ENCODE assay signal across 13 mouse cellular contexts in genomic region chr9:17152369-17152768, GRCm38 (mm10).
DNase-seq lines count a peak whose midpoint lies in the region; ATAC-seq and TF ChIP-seq lines count a peak whose summit lies in the region.
"Had no signal": no experiment of that assay in that cellular context is flagged by ENCODE, and none has a peak within 500 bp of the region (broad histone marks: within the 10 kb centered on the region; RNA-seq: fewer than 3 reads in every experiment).

No protein-coding gene starts in this region.

- H3K27me3 ChIP-seq in midbrain, postnatal 0 days (ENCODE audit: insufficient read depth, low read length): no peaks in the 10 kb centered on the region
- no peaks in the 10 kb centered on the region for H3K27me3 ChIP-seq in midbrain, embryonic 10.5 days (ENCODE audit: low read depth, poor library complexity, severe bottlenecking)
- no peaks in the 10 kb centered on the region for H3K27me3 ChIP-seq in intestine, embryonic 15.5 days (replicated peaks)
- no peaks in the 10 kb centered on the region for H3K27me3 ChIP-seq in midbrain, embryonic 15.5 days (replicated peaks)
- H3K27me3 ChIP-seq: forebrain, embryonic 15.5 days; megakaryocyte, embryonic 14.5 days; stomach, embryonic 15.5 days had no signal

- peak; percentile 3 to 15 for DNase-seq in heart, adult 18-20 months
- DNase-seq in heart, postnatal 25 days (ENCODE audit: low spot score): no peak
- peak; percentile 2 for DNase-seq in midbrain, postnatal 0 days (ENCODE audit: low spot score)
- DNase-seq in midbrain, embryonic 10.5 days (ENCODE audit: low spot score): no peak
- DNase-seq in cerebellum, postnatal 36 days: peak; percentile 48 to 56
- DNase-seq in layer of hippocampus, postnatal 36 days: peak; percentile 7 to 44
- DNase-seq: embryo, embryonic 11 days had no signal

- no peaks in the 10 kb centered on the region for H3K9me3 ChIP-seq in midbrain, postnatal 0 days (ENCODE audit: low read length)
- H3K9me3 ChIP-seq in midbrain, embryonic 10.5 days (replicated peaks): no peaks in the 10 kb centered on the region
- no peaks in the 10 kb centered on the region for H3K9me3 ChIP-seq in intestine, embryonic 15.5 days
- no peaks in the 10 kb centered on the region for H3K9me3 ChIP-seq in midbrain, embryonic 15.5 days
- H3K9me3 ChIP-seq: forebrain, embryonic 15.5 days; stomach, embryonic 15.5 days had no signal

- no peak overlapping the region for H3K27ac ChIP-seq in midbrain, postnatal 0 days (ENCODE audit: low read depth, low read length)
- H3K27ac ChIP-seq in midbrain, embryonic 10.5 days (replicated peaks): no peak overlapping the region
- H3K27ac ChIP-seq in intestine, embryonic 15.5 days: no peak overlapping the region
- H3K27ac ChIP-seq in midbrain, embryonic 15.5 days: no peak overlapping the region
- H3K27ac ChIP-seq: forebrain, embryonic 15.5 days; stomach, embryonic 15.5 days had no signal

- no peak for TF ChIP-seq CTCF in midbrain, postnatal 0 days (IDR thresholded peaks at IDR 0.05)

- no peak overlapping the region for H3K4me3 ChIP-seq in midbrain, postnatal 0 days (ENCODE audit: low read depth, low read length)
- H3K4me3 ChIP-seq in midbrain, embryonic 10.5 days: no peak overlapping the region
- H3K4me3 ChIP-seq in intestine, embryonic 15.5 days (replicated peaks): no peak overlapping the region
- no peak overlapping the region for H3K4me3 ChIP-seq in midbrain, embryonic 15.5 days
- H3K4me3 ChIP-seq: forebrain, embryonic 15.5 days; stomach, embryonic 15.5 days had no signal

- no peak overlapping the region for H3K9ac ChIP-seq in midbrain, postnatal 0 days (replicated peaks; ENCODE audit: low read length, poor library complexity, severe bottlenecking)
- no peak overlapping the region for H3K9ac ChIP-seq in intestine, embryonic 15.5 days
- H3K9ac ChIP-seq in midbrain, embryonic 15.5 days: no peak overlapping the region
- H3K9ac ChIP-seq: forebrain, embryonic 15.5 days; stomach, embryonic 15.5 days had no signal

- H3K4me2 ChIP-seq in midbrain, postnatal 0 days (ENCODE audit: low read depth, low read length, poor library complexity, severe bottlenecking): no peak overlapping the region
- no peak overlapping the region for H3K4me2 ChIP-seq in intestine, embryonic 15.5 days (replicated peaks)
- no peak overlapping the region for H3K4me2 ChIP-seq in midbrain, embryonic 15.5 days
- H3K4me2 ChIP-seq: forebrain, embryonic 15.5 days; stomach, embryonic 15.5 days had no signal

- 73% methylated on average over 1 of the region's 1 CpGs for WGBS in midbrain, postnatal 0 days
- 82% methylated on average over 1 of the region's 1 CpGs for WGBS in midbrain, embryonic 10.5 days
- 91% methylated on average over 1 of the region's 1 CpGs for WGBS in intestine, embryonic 15.5 days
- WGBS in midbrain, embryonic 15.5 days: 88% methylated on average over 1 of the region's 1 CpGs

- no peaks in the 10 kb centered on the region for H3K36me3 ChIP-seq in midbrain, postnatal 0 days (ENCODE audit: insufficient read depth, low read length)
- H3K36me3 ChIP-seq in midbrain, embryonic 10.5 days: no peaks in the 10 kb centered on the region
- H3K36me3 ChIP-seq in intestine, embryonic 15.5 days: no peaks in the 10 kb centered on the region
- no peaks in the 10 kb centered on the region for H3K36me3 ChIP-seq in midbrain, embryonic 15.5 days (replicated peaks)
- H3K36me3 ChIP-seq: forebrain, embryonic 15.5 days; stomach, embryonic 15.5 days had no signal

- no peak for ATAC-seq in midbrain, postnatal 0 days (ENCODE audit: low FRiP score)
- ATAC-seq in intestine, embryonic 15.5 days: no peak
- no peak for ATAC-seq in midbrain, embryonic 15.5 days (replicated peaks)
- ATAC-seq: CD4-positive, CD25-positive, alpha-beta regulatory T cell, adult 4 months; forebrain, embryonic 15.5 days had no signal

- intact Hi-C loops in heart, postnatal 25 days (cut with DNase I): no loop called here

- no peaks in the 10 kb centered on the region for H3K4me1 ChIP-seq in midbrain, postnatal 0 days (ENCODE audit: insufficient read depth, low read length)
- H3K4me1 ChIP-seq in midbrain, embryonic 10.5 days: no peaks in the 10 kb centered on the region
- no peaks in the 10 kb centered on the region for H3K4me1 ChIP-seq in intestine, embryonic 15.5 days (replicated peaks)
- no peaks in the 10 kb centered on the region for H3K4me1 ChIP-seq in midbrain, embryonic 15.5 days
- H3K4me1 ChIP-seq: forebrain, embryonic 15.5 days; megakaryocyte, embryonic 14.5 days; stomach, embryonic 15.5 days had no signal

Comparison
In these comparisons a context has a peak if more than half of its experiments do, and no peak if none do; other contexts are left out.
1. DNase-seq: peak in heart, adult 18-20 months (2 of 2), midbrain, postnatal 0 days (single experiment), cerebellum, postnatal 36 days (2 of 2) and layer of hippocampus, postnatal 36 days (2 of 2); none in heart, postnatal 25 days (single experiment) and midbrain, embryonic 10.5 days (single experiment).